Mouse (Mus musculus) heart, embryonic 15.5 days (tissue): Measurements from ENCODE around the gene Rbks. TPM values are rescaled to one million over a fixed set of nuclear protein-coding genes. Genes with fewer than 3 reads are reported as not detected.
A peak's percentile ranks its signal among the peaks of the same experiment; 100 is the strongest.

ENCODE experiments used
- ATAC-seq: fragments of 200-750 bp; cut with Nextera tagmentation; replicated peaks from 2 replicates; pipeline ENCODE4 v1.8.0; 2017; ENCODE audit warnings: low read depth, moderate TSS enrichment; ENCODE audit not compliant: insufficient number of reproducible peaks, insufficient read depth, low FRiP score
- H3K27ac ChIP-seq: fragments of 300-500 bp; sonication (generic); 2 replicates; pipeline ENCODE4 v1.5.1; 2015; ENCODE audit warnings: mild to moderate bottlenecking, inconsistent platforms
- H3K27me3 ChIP-seq: fragments of 300-500 bp; sonication (generic); 2 replicates; pipeline ENCODE4 v1.6.1; 2015; ENCODE audit warnings: inconsistent platforms
- H3K36me3 ChIP-seq: fragments of 300-500 bp; sonication (generic); 2 replicates; pipeline ENCODE4 v1.6.1; 2015; ENCODE audit warnings: mild to moderate bottlenecking, inconsistent platforms
- H3K4me1 ChIP-seq: fragments of 300-500 bp; sonication (generic); replicated peaks from 2 replicates; pipeline ENCODE4 v1.6.1; 2015; ENCODE audit warnings: inconsistent platforms
- H3K4me2 ChIP-seq: fragments of 300-500 bp; sonication (generic); 2 replicates; pipeline ENCODE4 v1.6.1; 2015; ENCODE audit warnings: inconsistent platforms, mild to moderate bottlenecking, moderate library complexity
- H3K4me3 ChIP-seq: fragments of 300-500 bp; sonication (generic); 2 replicates; pipeline ENCODE4 v1.5.1; 2015; ENCODE audit warnings: mild to moderate bottlenecking, inconsistent platforms
- H3K9ac ChIP-seq: fragments of 300-500 bp; sonication (generic); 2 replicates; pipeline ENCODE4 v1.6.1; 2015; ENCODE audit warnings: mild to moderate bottlenecking, inconsistent platforms
- H3K9me3 ChIP-seq: fragments of 300-500 bp; sonication (generic); replicated peaks from 2 replicates; pipeline ENCODE4 v1.6.1; 2016; ENCODE audit warnings: inconsistent platforms
- WGBS: fragments of 180-500 bp; shearing (Covaris S2); methylation state at CpG from one replicate; pipeline ENCODE4 v1.1.7; 2015; ENCODE audit warnings: mixed read lengths; 5-methylcytosine and 5-hydroxymethylcytosine counted together
- polyA plus RNA-seq: library from polyadenylated mRNA; unstranded; fragments of >200 nt; fragmentation: Nextera tagmentation; extraction: Ambion mirVana; gene quantifications from 2 replicates; pipeline ENCODE4 v1.2.1, GENCODE M21; 2015

Gene Rbks
- polyA plus RNA-seq, 1 experiment from 2014 or later: 3.9 TPM

GRCm38 (mm10) chr5:31673431-31673830, 24.0 kb downstream of the Rbks start:
- WGBS: 42% methylated on average over 2 of the region's 2 CpGs
- Histone ChIP-seq H3K4me1 (peaks cover 13% of the 10 kb centered on the region; the same call in 1 of the 2 replicates), H3K9ac (no peak overlapping the region), H3K4me2 (no peak overlapping the region), H3K27me3 (no peaks in the 10 kb centered on the region), H3K36me3 (no peaks in the 10 kb centered on the region), H3K9me3 (no peaks in the 10 kb centered on the region), H3K4me3 (no peak overlapping the region), H3K27ac (no peak overlapping the region)
- ATAC-seq: no peak

GRCm38 (mm10) chr5:31671137-31671536, 26.3 kb downstream of the Rbks start:
- Histone ChIP-seq H3K27ac (no peak overlapping the region), H3K4me2 (no peak overlapping the region), H3K4me1 (peaks cover 15% of the 10 kb centered on the region; the same call in 1 of the 2 replicates), H3K4me3 (no peak overlapping the region), H3K36me3 (no peaks in the 10 kb centered on the region), H3K27me3 (no peaks in the 10 kb centered on the region), H3K9ac (no peak overlapping the region), H3K9me3 (no peaks in the 10 kb centered on the region)
- 62% methylated on average over 2 of the region's 2 CpGs for WGBS
- ATAC-seq: no peak

GRCm38 (mm10) chr5:31669984-31670383, 27.4 kb downstream of the Rbks start:
- Histone ChIP-seq H3K4me2 (no peak overlapping the region), H3K9ac (no peak overlapping the region), H3K9me3 (no peaks in the 10 kb centered on the region), H3K27ac (no peak overlapping the region), H3K36me3 (no peaks in the 10 kb centered on the region), H3K27me3 (no peaks in the 10 kb centered on the region), H3K4me3 (no peak overlapping the region), H3K4me1 (peaks cover 16% of the 10 kb centered on the region; the same call in 1 of the 2 replicates)
- 47% methylated on average over 5 of the region's 5 CpGs for WGBS
- no peak for ATAC-seq

GRCm38 (mm10) chr5:31668325-31668968, 29.0 kb downstream of the Rbks start:
- Histone ChIP-seq H3K9ac (no peak overlapping the region), H3K36me3 (no peaks in the 10 kb centered on the region), H3K27ac (no peak overlapping the region), H3K4me3 (no peak overlapping the region), H3K9me3 (no peaks in the 10 kb centered on the region), H3K27me3 (no peaks in the 10 kb centered on the region), H3K4me1 (peaks cover 11% of the 10 kb centered on the region; the same call in 1 of the 2 replicates), H3K4me2 (no peak overlapping the region)
- 81% methylated on average over 13 of the region's 13 CpGs for WGBS
- ATAC-seq: no peak

GRCm38 (mm10) chr5:31666176-31666575, 31.3 kb downstream of the Rbks start:
- 23% methylated on average over 1 of the region's 1 CpGs for WGBS
- ATAC-seq: no peak
- peaks cover 10% of the 10 kb centered on the region; the same call in 1 of the 2 replicates for H3K4me1 ChIP-seq
- no peaks in the 10 kb centered on the region for H3K27me3 ChIP-seq
- no peak overlapping the region for H3K27ac ChIP-seq
- no peaks in the 10 kb centered on the region for H3K36me3 ChIP-seq
- H3K9ac ChIP-seq: no peak overlapping the region
- H3K4me3 ChIP-seq: no peak overlapping the region
- no peaks in the 10 kb centered on the region for H3K9me3 ChIP-seq
- H3K4me2 ChIP-seq: no peak overlapping the region

GRCm38 (mm10) chr5:31655688-31656190, 41.7 kb downstream of the Rbks start:
- Histone ChIP-seq H3K27me3 (no peaks in the 10 kb centered on the region), H3K36me3 (no peaks in the 10 kb centered on the region), H3K27ac (no peak overlapping the region), H3K4me3 (no peak overlapping the region), H3K4me2 (no peak overlapping the region), H3K9me3 (no peaks in the 10 kb centered on the region), H3K9ac (no peak overlapping the region), H3K4me1 (no peaks in the 10 kb centered on the region)
- no peak for ATAC-seq
- 76% methylated on average over 1 of the region's 1 CpGs for WGBS

GRCm38 (mm10) chr5:31650518-31651288, 46.7 kb downstream of the Rbks start:
- ATAC-seq: no peak
- Histone ChIP-seq H3K4me3 (no peak overlapping the region), H3K4me1 (no peaks in the 10 kb centered on the region), H3K9me3 (no peaks in the 10 kb centered on the region), H3K36me3 (no peaks in the 10 kb centered on the region), H3K9ac (no peak overlapping the region), H3K27ac (no peak overlapping the region), H3K27me3 (no peaks in the 10 kb centered on the region), H3K4me2 (no peak overlapping the region)
- WGBS: 86% methylated on average over 2 of the region's 2 CpGs

GRCm38 (mm10) chr5:31647327-31647726, 50.1 kb downstream of the Rbks start:
- H3K4me2 ChIP-seq: no peak overlapping the region
- H3K9me3 ChIP-seq: no peaks in the 10 kb centered on the region
- H3K27ac ChIP-seq: no peak overlapping the region
- peaks cover 15% of the 10 kb centered on the region for H3K4me1 ChIP-seq
- no peak overlapping the region for H3K4me3 ChIP-seq
- no peaks in the 10 kb centered on the region for H3K27me3 ChIP-seq
- ATAC-seq: no peak
- H3K36me3 ChIP-seq: no peaks in the 10 kb centered on the region
- H3K9ac ChIP-seq: no peak overlapping the region
- WGBS: 67% methylated on average over 2 of the region's 2 CpGs

GRCm38 (mm10) chr5:31646574-31646973, 50.9 kb downstream of the Rbks start:
- no peak overlapping the region for H3K9ac ChIP-seq
- H3K4me2 ChIP-seq: no peak overlapping the region
- no peak overlapping the region for H3K27ac ChIP-seq
- no peak overlapping the region for H3K4me3 ChIP-seq
- H3K36me3 ChIP-seq: no peaks in the 10 kb centered on the region
- no peaks in the 10 kb centered on the region for H3K27me3 ChIP-seq
- no peaks in the 10 kb centered on the region for H3K9me3 ChIP-seq
- WGBS: 69% methylated on average over 6 of the region's 6 CpGs
- H3K4me1 ChIP-seq: peaks cover 15% of the 10 kb centered on the region
- ATAC-seq: no peak

GRCm38 (mm10) chr5:31645798-31646197, 51.6 kb downstream of the Rbks start:
- no peaks in the 10 kb centered on the region for H3K36me3 ChIP-seq
- peaks cover 15% of the 10 kb centered on the region for H3K4me1 ChIP-seq
- H3K9ac ChIP-seq: no peak overlapping the region
- no peaks in the 10 kb centered on the region for H3K27me3 ChIP-seq
- H3K27ac ChIP-seq: peak overlapping the region; percentile 88
- 84% methylated on average over 6 of the region's 6 CpGs for WGBS
- H3K4me3 ChIP-seq: no peak overlapping the region
- ATAC-seq: no peak
- H3K9me3 ChIP-seq: no peaks in the 10 kb centered on the region
- H3K4me2 ChIP-seq: no peak overlapping the region

GRCm38 (mm10) chr5:31644847-31645246, 52.6 kb downstream of the Rbks start:
- peak; percentile 79 for ATAC-seq
- WGBS: 49% methylated on average over 6 of the region's 6 CpGs
- no peak overlapping the region for H3K9ac ChIP-seq
- H3K4me1 ChIP-seq: peaks cover 15% of the 10 kb centered on the region
- peak overlapping the region; percentile 88 for H3K27ac ChIP-seq
- no peak overlapping the region for H3K4me3 ChIP-seq
- no peaks in the 10 kb centered on the region for H3K9me3 ChIP-seq
- H3K4me2 ChIP-seq: no peak overlapping the region
- no peaks in the 10 kb centered on the region for H3K36me3 ChIP-seq
- no peaks in the 10 kb centered on the region for H3K27me3 ChIP-seq
